Mouse (Mus musculus) liver, postnatal 0 days (tissue): ENCODE measurements around the gene Galt. TPM values are rescaled to one million over a fixed set of nuclear protein-coding genes. Genes with fewer than 3 reads are reported as not detected.

Source experiments
- ATAC-seq: fragments of 200-750 bp; cut with Nextera tagmentation; 2 replicates; pipeline ENCODE4 v1.8.0; 2017; ENCODE audit warnings: mild to moderate bottlenecking, moderate library complexity
- DNase-seq: peaks from one replicate; pipeline ENCODE4 v3.0.0-alpha.2; 2016
- H3K27ac ChIP-seq: fragments of 300-500 bp; sonication (generic); 2 replicates; pipeline ENCODE4 v1.5.1; 2014; ENCODE audit warnings: antibody characterized with exemption, moderate library complexity, mild to moderate bottlenecking, low read depth
- H3K27me3 ChIP-seq: fragments of 300-500 bp; sonication (generic); 2 replicates; pipeline ENCODE4 v1.6.1; 2014; ENCODE audit warnings: low read length, control low read depth, mixed read lengths; ENCODE audit not compliant: insufficient read depth
- H3K36me3 ChIP-seq: fragments of 300-500 bp; sonication (generic); replicated peaks from 2 replicates; pipeline ENCODE4 v1.6.1; 2014; ENCODE audit warnings: mild to moderate bottlenecking, control low read depth, low read length, moderate library complexity, mixed read lengths; ENCODE audit not compliant: insufficient read depth
- H3K4me1 ChIP-seq: fragments of 300-500 bp; sonication (generic); 2 replicates; pipeline ENCODE4 v1.6.1; 2014; ENCODE audit warnings: antibody characterized with exemption, mild to moderate bottlenecking, control low read depth; ENCODE audit not compliant: insufficient read depth
- H3K4me2 ChIP-seq: fragments of 300-500 bp; sonication (generic); 2 replicates; pipeline ENCODE4 v1.6.1; 2014; ENCODE audit warnings: low read depth, mild to moderate bottlenecking, low read length, moderate library complexity, mixed read lengths
- H3K4me3 ChIP-seq: fragments of 300-500 bp; sonication (generic); 2 replicates; pipeline ENCODE4 v1.5.1; 2014; ENCODE audit warnings: low read depth, low read length
- H3K9ac ChIP-seq: fragments of 300-500 bp; sonication (generic); replicated peaks from 2 replicates; pipeline ENCODE4 v1.6.1; 2014; ENCODE audit warnings: mild to moderate bottlenecking, moderate library complexity
- H3K9me3 ChIP-seq: fragments of 300-500 bp; sonication (generic); 2 replicates; pipeline ENCODE4 v1.6.1; 2016; ENCODE audit warnings: mild to moderate bottlenecking, control low read depth, low read length, mixed read lengths
- CTCF ChIP-seq: sonication (generic); IDR thresholded peaks from 2 replicates; pipeline ENCODE4 v1.5.1; 2016; ENCODE audit warnings: antibody characterized with exemption, low read depth
- EP300 ChIP-seq: IDR thresholded peaks from 2 replicates; pipeline ENCODE4 v1.6.1; 2016; ENCODE audit warnings: antibody characterized with exemption, low read depth, mild to moderate bottlenecking
- WGBS: fragments of 180-500 bp; shearing (Covaris S2); extraction: QIAGEN DNeasy Blood & Tissue Kit; methylation state at CpG from one replicate; pipeline ENCODE4 v1.1.7; 2014; ENCODE audit not compliant: insufficient replicate concordance; 5-methylcytosine and 5-hydroxymethylcytosine counted together
- polyA plus RNA-seq: library from polyadenylated mRNA; unstranded; fragments of >200 nt; fragmentation: Nextera tagmentation; extraction: Ambion mirVana; gene quantifications from 2 replicates; pipeline ENCODE4 v1.2.1, GENCODE M21; 2015

The Galt gene
- polyA plus RNA-seq = 40.9 and 46.2 TPM in 2 replicates

DNA sequence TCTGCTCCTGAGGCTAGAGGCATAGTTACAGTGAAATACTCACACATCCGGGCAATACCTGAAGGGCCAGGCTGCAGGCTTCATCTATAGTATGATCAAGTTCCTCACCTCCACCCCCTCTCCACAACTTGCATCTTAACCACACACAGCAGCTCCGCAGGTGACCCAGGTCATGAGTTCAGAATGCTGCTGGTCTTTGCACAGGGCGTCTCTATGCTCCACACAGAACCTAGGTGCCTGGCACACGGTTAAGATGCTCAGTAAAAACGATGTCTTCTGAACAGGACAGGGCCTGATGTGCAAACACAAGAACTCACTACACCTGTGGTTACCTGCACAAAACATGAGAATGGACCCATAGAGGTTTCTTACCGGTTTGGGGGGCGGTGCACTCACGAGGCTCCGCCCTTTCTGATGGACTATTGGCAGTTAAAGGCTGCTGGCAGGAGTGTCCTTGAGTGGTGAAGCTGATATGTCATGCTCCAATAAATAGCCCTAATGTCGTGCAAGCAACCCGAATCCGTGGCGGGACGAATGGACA, at the start of gene Galt:
TSS of gene Galt (plus strand) at position 432 of the 541 bp plus-strand sequence.
- peak; percentile 74 for ATAC-seq
- 13% methylated on average over 14 of the region's 14 CpGs for WGBS
- Histone ChIP-seq H3K36me3 (peaks cover 12% of the 10 kb centered on the region), H3K9ac (peak within 1 kb of the TSS; percentile 78), H3K9me3 (no peaks in the 10 kb centered on the region), H3K27me3 (no peaks in the 10 kb centered on the region), H3K4me2 (peak within 1 kb of the TSS; percentile 82), H3K4me3 (peak within 1 kb of the TSS; percentile 61), H3K4me1 (peaks cover 18% of the 10 kb centered on the region), H3K27ac (peak within 1 kb of the TSS; percentile 94)
- no peak for DNase-seq
- no peak for TF ChIP-seq CTCF
- TF ChIP-seq EP300 = no peak

DNA sequence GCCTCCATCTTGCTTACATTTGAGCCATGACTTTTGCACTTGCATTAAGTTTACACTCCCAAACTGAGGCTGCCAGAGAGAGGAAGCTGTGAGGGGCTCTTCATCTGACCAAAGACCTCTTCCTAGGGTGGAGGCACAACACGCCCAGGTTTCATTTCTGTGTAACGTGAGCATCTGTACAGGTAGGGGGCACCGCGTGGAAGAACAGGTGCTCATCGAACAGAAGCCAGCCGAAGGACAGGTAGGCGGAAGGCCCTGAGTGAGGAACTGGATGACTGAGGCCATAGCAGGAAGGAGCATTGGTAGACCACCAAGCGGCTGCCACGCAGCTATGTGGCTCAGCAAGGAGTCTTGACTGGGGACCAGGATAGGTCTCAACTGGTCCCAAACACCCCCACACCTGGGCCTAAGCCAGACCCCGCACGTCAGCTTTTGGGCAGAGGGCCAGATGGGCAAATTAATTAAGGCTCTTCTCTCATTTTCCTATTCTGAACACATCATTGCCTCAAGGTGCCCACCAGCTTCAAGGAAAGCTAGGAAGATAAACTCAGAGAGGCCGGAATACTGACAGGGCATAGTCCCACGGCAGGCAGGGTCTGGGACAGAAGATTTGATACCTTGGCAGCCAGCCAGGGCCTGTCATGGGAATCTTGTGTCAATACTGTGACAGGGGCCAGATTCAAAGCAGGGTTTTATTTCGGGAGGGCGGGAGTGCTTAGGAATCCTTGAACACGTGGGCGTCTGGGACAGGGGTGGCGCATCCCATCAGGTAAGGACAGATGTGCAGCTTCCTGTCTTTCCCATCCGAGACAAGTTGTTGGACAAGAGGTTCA, 48.9 kb upstream of the Galt start:
- TF ChIP-seq CTCF (no peak), EP300 (no peak)
- no peaks in the 10 kb centered on the region for H3K4me1 ChIP-seq
- peaks cover 21% of the 10 kb centered on the region for H3K27me3 ChIP-seq
- no peaks in the 10 kb centered on the region for H3K9me3 ChIP-seq
- ATAC-seq (no peak), DNase-seq (no peak)
- H3K4me3 ChIP-seq = no peak overlapping the region
- H3K4me2 ChIP-seq = no peak overlapping the region
- H3K27ac ChIP-seq = no peak overlapping the region
- no peaks in the 10 kb centered on the region for H3K36me3 ChIP-seq
- no peak overlapping the region for H3K9ac ChIP-seq
- 67% methylated on average over 19 of the region's 19 CpGs for WGBS

- no peaks in the 10 kb centered on the region for H3K9me3 ChIP-seq
- TF ChIP-seq EP300 = no peak
- TF ChIP-seq CTCF = peak; percentile 68
- 5% methylated on average over 13 of the region's 13 CpGs for WGBS
- peak; percentile 50; the same call in 1 of the 2 replicates for ATAC-seq
- no peak overlapping the region for H3K9ac ChIP-seq
- H3K27ac ChIP-seq = no peak overlapping the region
- peaks cover 21% of the 10 kb centered on the region for H3K27me3 ChIP-seq
- peak; percentile 63 for DNase-seq
- H3K4me3 ChIP-seq = no peak overlapping the region
- H3K36me3 ChIP-seq = no peaks in the 10 kb centered on the region
- H3K4me2 ChIP-seq = no peak overlapping the region
- H3K4me1 ChIP-seq = peaks cover 3% of the 10 kb centered on the region
Observed at GRCm38 (mm10) chr4:41707011-41707535, 48.0 kb upstream of the Galt start.

- DNase-seq = no peak
- no peak overlapping the region for H3K4me2 ChIP-seq
- H3K36me3 ChIP-seq = no peaks in the 10 kb centered on the region
- peaks cover 10% of the 10 kb centered on the region for H3K4me1 ChIP-seq
- no peaks in the 10 kb centered on the region for H3K9me3 ChIP-seq
- H3K27me3 ChIP-seq = peaks cover 21% of the 10 kb centered on the region
- no peak overlapping the region for H3K9ac ChIP-seq
- WGBS = 38% methylated on average over 8 of the region's 8 CpGs
- H3K27ac ChIP-seq = no peak overlapping the region
- ATAC-seq = no peak
- H3K4me3 ChIP-seq = no peak overlapping the region
- no peak for TF ChIP-seq EP300
- TF ChIP-seq CTCF = peak; percentile 70
Observed at GRCm38 (mm10) chr4:41708192-41708745, 46.8 kb upstream of the Galt start.

DNA sequence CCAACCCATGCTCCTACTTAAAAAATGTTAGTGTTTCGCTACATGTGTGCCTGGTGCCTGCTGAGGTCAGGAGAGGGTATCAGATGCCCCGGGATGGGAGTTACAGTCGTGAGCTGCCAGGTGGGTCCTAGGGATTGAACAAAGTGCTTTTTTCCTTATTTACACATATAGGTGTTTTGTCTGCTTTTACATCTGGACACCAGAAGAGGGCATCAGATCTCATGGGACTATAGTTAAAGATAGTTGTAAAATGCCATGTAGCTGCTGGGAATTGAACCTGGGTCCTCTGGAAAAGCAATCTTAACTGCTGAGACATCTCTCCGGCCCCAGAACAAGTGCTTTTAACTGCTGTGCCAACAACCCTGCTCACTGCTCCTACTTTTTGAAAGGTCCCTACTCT, 44.8 kb upstream of the Galt start:
- TF ChIP-seq CTCF (peak; percentile 10; the same call in 1 of the 2 replicates), EP300 (no peak)
- ATAC-seq (no peak), DNase-seq (no peak)
- Histone ChIP-seq H3K4me1 (peaks cover 15% of the 10 kb centered on the region), H3K27me3 (peaks cover 14% of the 10 kb centered on the region; the same call in 1 of the 2 replicates), H3K4me3 (no peak overlapping the region), H3K36me3 (no peaks in the 10 kb centered on the region), H3K9me3 (no peaks in the 10 kb centered on the region), H3K27ac (no peak overlapping the region), H3K9ac (no peak overlapping the region), H3K4me2 (no peak overlapping the region)
- 64% methylated on average over 4 of the region's 4 CpGs for WGBS
